Mouse (Mus musculus) liver, embryonic 11.5 days (tissue): ENCODE data around the gene Tcte1. TPM values are rescaled to one million over a fixed set of nuclear protein-coding genes. Genes with fewer than 3 reads are reported as not detected.

ENCODE experiments used
- ATAC-seq: fragments of 200-750 bp; cut with Nextera tagmentation; replicated peaks from 2 replicates; pipeline ENCODE4 v1.8.0; 2017; ENCODE audit warnings: moderate number of reproducible peaks, mild to moderate bottlenecking, moderate TSS enrichment, moderate library complexity; ENCODE audit not compliant: low FRiP score
- DNase-seq: peaks from one replicate; pipeline ENCODE4 v3.0.0-alpha.2; 2017; ENCODE audit warnings: low spot score
- H3K27ac ChIP-seq: fragments of 300-500 bp; sonication (generic); 2 replicates; pipeline ENCODE4 v1.5.1; 2014; ENCODE audit warnings: mild to moderate bottlenecking, low read depth, low read length, control low read depth
- H3K27me3 ChIP-seq: fragments of 300-500 bp; sonication (generic); replicated peaks from 2 replicates; pipeline ENCODE4 v1.6.1; 2014; ENCODE audit warnings: low read length, mixed read lengths; ENCODE audit not compliant: control insufficient read depth, insufficient read depth
- H3K36me3 ChIP-seq: fragments of 300-500 bp; sonication (generic); 2 replicates; pipeline ENCODE4 v1.6.1; 2014; ENCODE audit warnings: mild to moderate bottlenecking, low read length, moderate library complexity, mixed read lengths; ENCODE audit not compliant: control insufficient read depth, insufficient read depth
- H3K4me1 ChIP-seq: fragments of 300-500 bp; sonication (generic); replicated peaks from 2 replicates; pipeline ENCODE4 v1.6.1; 2014; ENCODE audit warnings: low read length, mixed read lengths; ENCODE audit not compliant: control insufficient read depth, insufficient read depth
- H3K4me2 ChIP-seq: fragments of 300-500 bp; sonication (generic); 2 replicates; pipeline ENCODE4 v1.6.1; 2014; ENCODE audit warnings: mild to moderate bottlenecking, control low read depth, moderate library complexity
- H3K4me3 ChIP-seq: fragments of 300-500 bp; sonication (generic); 2 replicates; pipeline ENCODE4 v1.5.1; 2014; ENCODE audit warnings: low read depth, low read length, control low read depth
- H3K9ac ChIP-seq: fragments of 300-500 bp; sonication (generic); 2 replicates; pipeline ENCODE4 v1.6.1; 2014; ENCODE audit warnings: low read depth, low read length, control low read depth
- H3K9me3 ChIP-seq: fragments of 300-500 bp; sonication (generic); 2 replicates; pipeline ENCODE4 v1.6.1; 2016; ENCODE audit warnings: low read length, inconsistent platforms, mixed read lengths; ENCODE audit not compliant: control insufficient read depth
- WGBS: fragments of 180-500 bp; shearing (Covaris S2); extraction: QIAGEN DNeasy Blood & Tissue Kit; methylation state at CpG from one replicate; pipeline ENCODE4 v1.1.7; 2014; 5-methylcytosine and 5-hydroxymethylcytosine counted together
- polyA plus RNA-seq: library from polyadenylated mRNA; unstranded; fragments of >200 nt; fragmentation: Nextera tagmentation; extraction: Ambion mirVana; gene quantifications from 2 replicates; pipeline ENCODE4 v1.2.1, GENCODE M21; 2014

Gene Tcte1
- polyA plus RNA-seq, 1 experiment from 2014 or later = 0.23 TPM

DNA sequence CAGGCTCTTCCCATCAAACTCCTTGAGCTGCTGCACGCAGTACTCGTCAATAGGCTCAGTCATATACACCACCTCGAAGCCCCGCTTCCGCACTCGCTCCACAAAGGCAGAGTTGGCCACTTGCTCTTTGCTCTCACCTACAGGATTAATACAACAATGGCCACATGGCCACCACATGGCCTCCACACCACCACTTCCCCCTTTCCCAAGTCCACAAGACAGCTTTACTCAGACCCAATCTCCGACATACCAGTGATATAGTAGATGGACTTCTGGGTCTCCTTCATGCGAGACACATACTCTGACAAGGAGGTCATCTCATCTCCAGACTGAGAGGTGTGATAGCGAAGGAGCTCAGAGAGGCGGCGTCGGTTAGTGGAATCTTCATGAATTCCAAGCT is 45.8 kb downstream of the Tcte1 start:
- ATAC-seq (no peak), DNase-seq (no peak)
- Histone ChIP-seq H3K4me1 (peaks cover 47% of the 10 kb centered on the region), H3K27me3 (no peaks in the 10 kb centered on the region), H3K4me3 (peak overlapping the region; percentile 12; the same call in 1 of the 2 replicates), H3K9me3 (no peaks in the 10 kb centered on the region), H3K27ac (no peak overlapping the region), H3K36me3 (peaks cover 57% of the 10 kb centered on the region), H3K9ac (no peak overlapping the region), H3K4me2 (no peak overlapping the region)
- 86% methylated on average over 12 of the region's 12 CpGs for WGBS

GRCm38 (mm10) chr17:45569999-45570398 is 46.8 kb downstream of the Tcte1 start:
- H3K27me3 ChIP-seq = no peaks in the 10 kb centered on the region
- DNase-seq = no peak
- H3K9ac ChIP-seq = no peak overlapping the region
- no peak for ATAC-seq
- WGBS = 85% methylated on average over 4 of the region's 4 CpGs
- no peaks in the 10 kb centered on the region for H3K9me3 ChIP-seq
- H3K27ac ChIP-seq = no peak overlapping the region
- H3K4me3 ChIP-seq = no peak overlapping the region
- no peak overlapping the region; the same call in 1 of the 2 replicates for H3K4me2 ChIP-seq
- H3K36me3 ChIP-seq = peaks cover 57% of the 10 kb centered on the region
- peaks cover 50% of the 10 kb centered on the region for H3K4me1 ChIP-seq

- H3K4me1 ChIP-seq = peaks cover 41% of the 10 kb centered on the region
- peak overlapping the region; percentile 100 for H3K9ac ChIP-seq
- H3K9me3 ChIP-seq = no peaks in the 10 kb centered on the region
- H3K27me3 ChIP-seq = no peaks in the 10 kb centered on the region
- peak; percentile 83 for DNase-seq
- peaks cover 42% of the 10 kb centered on the region for H3K36me3 ChIP-seq
- peak overlapping the region; percentile 99 for H3K27ac ChIP-seq
- peak overlapping the region; percentile 98 for H3K4me2 ChIP-seq
- H3K4me3 ChIP-seq = peak overlapping the region; percentile 100
- under 1% methylated on average over 51 of the region's 57 CpGs for WGBS
- peak; percentile 50 for ATAC-seq
These were observed 49.2 kb downstream of the Tcte1 start for GRCm38 (mm10) chr17:45572103-45573086.

DNA sequence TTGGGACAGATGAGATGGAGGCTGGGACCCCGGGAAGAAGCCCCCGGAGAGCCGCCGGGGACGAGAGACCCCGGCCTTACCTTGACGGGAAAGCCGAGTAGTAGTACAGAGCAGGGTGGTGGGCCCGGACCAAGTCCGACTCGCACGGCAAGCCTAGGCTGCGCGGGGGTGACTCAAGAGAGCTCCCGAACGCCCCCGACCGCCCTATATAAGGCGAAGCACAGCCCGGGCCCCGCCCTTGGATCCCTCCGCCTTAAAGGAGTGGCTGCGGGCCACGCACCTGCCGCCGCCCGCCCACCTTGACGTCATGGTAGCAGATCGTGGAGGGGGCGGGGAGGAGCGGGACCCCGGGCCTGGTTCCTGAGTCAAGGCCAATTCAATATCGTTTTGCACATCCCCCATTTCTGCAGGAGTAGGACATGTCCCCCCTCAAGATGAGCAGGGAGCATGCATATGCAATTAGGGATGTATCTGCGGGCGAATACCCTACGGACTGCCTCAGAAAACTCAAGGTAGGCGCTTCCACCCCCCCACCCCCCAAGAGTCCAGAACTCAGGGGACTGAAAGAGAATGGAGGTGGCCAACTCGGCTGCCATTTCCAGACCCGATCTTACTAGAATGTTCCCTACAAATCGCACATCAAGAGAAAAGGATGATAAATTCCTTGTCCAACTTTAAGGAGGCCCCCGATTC is 50.0 kb downstream of the Tcte1 start, which contains the start of gene Hsp90ab1:
TSS of gene Hsp90ab1 (minus strand) at position 185 of the 693 bp plus-strand sequence.
- Histone ChIP-seq H3K27ac (peak within 1 kb of the TSS; percentile 99), H3K4me1 (peaks cover 40% of the 10 kb centered on the region), H3K27me3 (no peaks in the 10 kb centered on the region), H3K4me2 (peak within 1 kb of the TSS; percentile 98), H3K9ac (peak within 1 kb of the TSS; percentile 100), H3K36me3 (peaks cover 36% of the 10 kb centered on the region), H3K9me3 (no peaks in the 10 kb centered on the region), H3K4me3 (peak within 1 kb of the TSS; percentile 100)
- ATAC-seq (peak; percentile 82), DNase-seq (peak; percentile 100)
- WGBS = under 1% methylated on average over 41 of the region's 41 CpGs

DNA sequence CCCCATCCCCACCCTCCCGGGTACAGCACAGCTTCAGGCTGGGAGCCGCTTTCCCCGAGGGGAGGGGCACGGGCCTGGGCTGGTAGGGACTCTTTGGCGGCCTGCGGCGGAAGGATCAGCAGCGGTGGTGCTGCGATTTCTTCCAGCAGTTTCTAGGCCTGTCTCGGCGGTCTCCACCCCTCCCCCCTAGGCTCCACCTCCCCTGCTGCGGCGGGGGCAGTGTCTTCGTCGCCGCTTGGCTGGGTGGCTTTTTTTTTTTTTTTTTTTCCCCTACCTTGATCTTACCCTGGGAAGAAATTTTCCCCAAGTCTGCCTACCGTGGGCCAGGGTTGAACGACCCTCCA is 50.5 kb downstream of the Tcte1 start:
- ATAC-seq = peak; percentile 75
- Histone ChIP-seq H3K4me1 (peaks cover 42% of the 10 kb centered on the region), H3K4me2 (peak overlapping the region; percentile 98), H3K27ac (peak overlapping the region; percentile 99), H3K4me3 (peak overlapping the region; percentile 100), H3K9me3 (no peaks in the 10 kb centered on the region), H3K9ac (peak overlapping the region; percentile 100), H3K36me3 (peaks cover 30% of the 10 kb centered on the region), H3K27me3 (no peaks in the 10 kb centered on the region)
- peak; percentile 98 for DNase-seq
- 0% methylated on average over 18 of the region's 18 CpGs for WGBS

- H3K36me3 ChIP-seq = peaks cover 26% of the 10 kb centered on the region
- H3K4me2 ChIP-seq = peak overlapping the region; percentile 98
- H3K27me3 ChIP-seq = no peaks in the 10 kb centered on the region
- peak overlapping the region; percentile 100 for H3K9ac ChIP-seq
- no peaks in the 10 kb centered on the region for H3K9me3 ChIP-seq
- peak overlapping the region; percentile 100 for H3K4me3 ChIP-seq
- H3K27ac ChIP-seq = peak overlapping the region; percentile 99
- 3% methylated on average over 17 of the region's 17 CpGs for WGBS
- DNase-seq (no peak), ATAC-seq (peak; percentile 41)
- H3K4me1 ChIP-seq = peaks cover 37% of the 10 kb centered on the region
These were observed 51.0 kb downstream of the Tcte1 start for GRCm38 (mm10) chr17:45574129-45574761.

GRCm38 (mm10) chr17:45575123-45575897 is 52.1 kb downstream of the Tcte1 start:
- Histone ChIP-seq H3K27ac (peak overlapping the region; percentile 99), H3K4me1 (peaks cover 34% of the 10 kb centered on the region), H3K4me2 (peak overlapping the region; percentile 98), H3K36me3 (peaks cover 15% of the 10 kb centered on the region), H3K9ac (peak overlapping the region; percentile 100), H3K4me3 (peak overlapping the region; percentile 100; the same call in 1 of the 2 replicates), H3K27me3 (no peaks in the 10 kb centered on the region), H3K9me3 (no peaks in the 10 kb centered on the region)
- no peak for ATAC-seq
- WGBS = 87% methylated on average over 8 of the region's 8 CpGs
- no peak for DNase-seq

GRCm38 (mm10) chr17:45578242-45578641 is 55.0 kb downstream of the Tcte1 start:
- no peak for DNase-seq
- H3K9me3 ChIP-seq = no peaks in the 10 kb centered on the region
- H3K4me3 ChIP-seq = no peak overlapping the region
- 65% methylated on average over 5 of the region's 5 CpGs for WGBS
- no peak overlapping the region for H3K4me2 ChIP-seq
- no peaks in the 10 kb centered on the region for H3K36me3 ChIP-seq
- H3K9ac ChIP-seq = peak overlapping the region; percentile 2; the same call in 1 of the 2 replicates
- peak overlapping the region; percentile 19; the same call in 1 of the 2 replicates for H3K27ac ChIP-seq
- H3K4me1 ChIP-seq = peaks cover 36% of the 10 kb centered on the region
- no peaks in the 10 kb centered on the region for H3K27me3 ChIP-seq
- ATAC-seq = no peak
